Mouse (Mus musculus): ENCODE data around the gene Iqcd.
A peak's percentile ranks its signal among the peaks of the same experiment; 100 is the strongest.

Iqcd gene

DNA sequence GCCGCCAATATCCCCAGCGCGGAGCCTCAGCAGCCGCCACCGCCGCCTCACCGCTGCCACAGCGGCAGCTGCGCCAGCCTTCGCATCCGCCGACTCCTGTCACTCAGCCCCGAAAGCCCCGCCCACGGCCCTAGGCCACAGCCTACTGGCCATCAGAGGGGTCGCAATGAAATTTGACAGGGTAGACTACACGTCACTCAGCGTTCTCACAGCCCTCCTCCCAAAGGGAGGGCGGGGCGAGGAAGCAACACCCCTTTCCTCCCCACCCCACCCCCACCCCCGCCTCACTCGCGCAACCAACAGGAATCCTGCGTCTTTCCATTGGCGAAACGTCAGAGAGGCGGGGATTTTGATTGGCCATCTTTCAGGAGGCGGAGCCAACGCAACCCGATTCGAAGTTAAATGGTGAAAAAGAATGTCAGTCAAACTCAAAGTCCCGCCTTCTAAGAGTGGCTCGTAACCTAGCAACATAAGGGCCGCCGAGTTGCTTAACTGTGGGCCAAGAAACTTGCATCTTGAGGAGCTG, at the start of gene Iqcd, which contains the start of gene Tpcn1:
Iqcd (plus strand) TSS at position 448 of the 526 bp plus-strand sequence.
Tpcn1 (minus strand) TSS at position 105 of the 526 bp plus-strand sequence.
- DNase-seq (ENCODE audit: low read depth): peak; percentile 100

DNA sequence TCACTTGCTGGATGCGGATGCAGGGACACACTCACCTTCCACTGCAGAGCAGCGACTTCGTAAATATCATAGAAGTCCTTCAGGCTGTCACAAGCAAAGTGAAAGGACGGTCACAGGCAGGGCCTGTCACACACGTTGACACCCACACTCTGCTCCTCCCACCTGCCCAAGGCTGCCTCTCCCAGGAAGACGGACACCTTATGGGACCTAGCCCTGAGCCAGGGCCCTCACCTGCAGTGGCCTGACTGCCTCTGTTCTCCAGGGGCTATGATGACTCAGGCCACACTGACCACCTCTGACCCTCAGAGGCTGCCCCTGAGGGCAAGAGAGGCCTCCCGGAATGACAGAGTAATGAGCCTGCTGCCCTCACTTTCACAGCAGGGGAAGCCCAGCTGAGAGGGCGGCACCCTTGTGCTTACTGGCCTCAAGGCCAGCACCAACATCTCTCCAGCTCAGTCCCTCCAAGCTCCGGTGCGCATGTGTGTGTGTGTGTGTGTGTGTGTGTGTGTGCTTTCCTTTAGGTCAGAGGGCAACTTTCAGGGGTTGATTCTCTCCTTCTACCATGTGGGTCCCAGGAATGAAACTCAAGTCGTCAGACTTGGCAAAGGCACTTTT, 40.5 kb upstream of the Iqcd start:
- no peak for DNase-seq (ENCODE audit: low read depth)

DNA sequence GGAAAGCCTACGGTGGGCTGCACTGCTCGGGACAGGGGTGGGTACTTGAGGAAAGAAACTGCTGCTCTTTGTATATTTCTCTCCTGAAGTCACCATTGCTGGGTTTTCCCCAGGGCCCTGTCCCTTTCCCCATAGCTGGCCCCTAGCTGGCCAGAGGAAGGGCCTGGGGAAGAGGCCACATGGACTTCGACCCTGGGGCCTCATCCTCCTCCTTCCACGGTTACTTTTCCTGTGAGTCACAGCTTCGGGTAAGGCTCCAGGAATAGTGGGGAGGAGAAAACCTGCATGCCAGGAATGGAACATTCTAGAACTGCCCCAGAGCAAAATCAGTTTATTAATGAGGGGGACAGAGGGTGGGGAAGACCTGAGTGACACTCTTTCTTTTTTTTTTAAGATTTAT, 38.7 kb upstream of the Iqcd start:
- DNase-seq (ENCODE audit: low read depth): no peak

DNA sequence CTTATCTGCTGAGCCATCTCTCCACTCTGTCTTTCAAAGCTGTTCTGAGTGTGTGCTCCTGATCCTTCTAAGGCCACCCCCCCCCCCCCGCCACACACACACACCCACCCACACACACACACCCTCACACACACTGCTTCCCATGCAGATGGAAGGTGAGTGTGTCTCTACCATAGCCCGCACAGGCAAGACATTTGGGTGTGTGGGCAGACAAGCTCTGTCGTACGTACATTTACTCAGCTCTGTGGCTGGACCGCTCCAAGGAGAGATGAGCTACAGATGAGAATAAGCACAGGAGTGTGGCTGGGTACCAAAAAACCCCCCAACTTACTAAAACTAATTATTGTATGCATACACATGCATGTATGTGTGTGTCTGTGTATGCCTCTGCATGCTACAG, 38.1 kb upstream of the Iqcd start:
- no peak for DNase-seq (ENCODE audit: low read depth)

DNA sequence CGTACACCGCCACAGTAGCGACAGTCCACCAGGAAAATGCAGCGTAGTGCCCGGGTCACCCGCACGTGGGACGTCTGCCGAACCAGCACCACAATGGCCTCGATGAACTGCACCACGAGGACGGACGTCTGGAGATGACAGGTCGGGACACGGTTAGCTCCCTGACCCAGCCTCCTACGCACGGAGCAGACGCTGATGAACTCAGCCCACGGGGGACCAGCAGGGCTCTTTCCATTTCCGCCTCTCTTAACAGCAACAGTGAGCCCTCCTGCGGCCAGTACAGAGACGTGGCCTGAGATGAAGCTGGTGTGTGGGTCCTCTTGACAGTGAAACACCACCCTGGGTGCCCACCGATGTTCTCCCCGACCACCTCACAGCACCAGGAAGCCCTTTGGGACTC, 32.9 kb upstream of the Iqcd start:
- no peak for DNase-seq (ENCODE audit: low read depth)

DNA sequence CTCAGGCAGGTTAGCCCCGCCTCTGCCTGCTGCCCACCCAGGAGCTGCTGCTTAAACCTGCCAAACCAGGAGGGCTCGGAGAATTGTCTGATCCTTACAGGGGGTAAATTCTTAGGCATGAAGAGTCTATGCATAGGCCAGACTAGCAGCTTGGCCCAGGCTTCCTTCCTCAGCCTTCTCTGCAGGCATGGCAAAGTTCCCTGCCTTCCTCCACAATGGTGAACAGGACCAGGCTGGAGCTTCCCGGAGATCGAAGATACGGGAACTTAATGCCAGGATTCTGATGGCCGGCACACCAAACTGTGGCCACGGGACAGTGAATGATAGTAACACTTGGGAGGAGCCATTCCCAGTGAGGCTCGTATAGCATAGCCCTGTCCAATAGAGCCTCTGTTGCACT, 30.8 kb upstream of the Iqcd start:
- DNase-seq (ENCODE audit: low read depth): no peak

DNA sequence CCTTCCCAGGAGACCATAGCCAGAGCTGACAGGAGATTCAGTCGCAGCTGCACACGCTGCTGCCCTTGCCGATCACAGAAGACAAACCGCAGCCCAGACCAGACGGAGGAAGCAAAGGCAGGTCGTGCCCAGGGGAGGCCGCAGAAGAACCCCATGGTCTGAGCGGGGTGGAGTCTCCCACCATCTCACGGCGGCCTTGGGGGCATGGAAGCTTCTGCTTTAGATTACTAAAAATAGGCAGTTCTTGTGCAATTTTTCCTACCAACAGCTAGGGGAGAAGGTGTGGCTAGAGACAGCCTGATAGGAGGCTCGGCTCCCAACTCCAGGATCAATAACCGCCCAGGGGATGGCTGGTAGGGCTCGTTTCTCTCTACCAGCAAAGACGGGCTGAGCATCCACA, 30.1 kb upstream of the Iqcd start:
- DNase-seq (ENCODE audit: low read depth): no peak

DNA sequence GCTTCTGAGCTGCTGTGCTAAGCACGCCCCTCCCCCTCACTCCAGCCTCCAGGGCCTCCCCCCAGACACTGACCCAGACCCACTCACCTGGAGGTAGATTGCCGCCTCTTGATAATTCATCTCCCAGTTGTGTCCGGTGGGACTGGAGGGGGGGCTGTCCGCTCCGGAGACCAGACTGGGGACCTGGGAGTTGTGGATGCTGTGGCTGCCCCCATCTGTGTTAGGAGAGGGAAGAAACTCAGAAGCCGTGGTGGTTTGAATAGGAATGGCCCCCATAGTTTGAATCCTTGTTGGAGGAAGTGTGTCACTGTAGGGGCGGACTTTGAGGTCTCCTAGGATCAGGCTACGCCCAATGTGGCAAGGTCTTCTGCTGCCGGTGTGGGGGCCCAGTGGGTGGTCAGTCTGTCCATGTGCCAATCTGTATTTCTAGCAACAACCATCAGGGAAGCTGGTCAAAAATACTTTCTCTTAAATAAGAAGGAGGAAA, 28.6 kb upstream of the Iqcd start:
- DNase-seq (ENCODE audit: low read depth): no peak

DNA sequence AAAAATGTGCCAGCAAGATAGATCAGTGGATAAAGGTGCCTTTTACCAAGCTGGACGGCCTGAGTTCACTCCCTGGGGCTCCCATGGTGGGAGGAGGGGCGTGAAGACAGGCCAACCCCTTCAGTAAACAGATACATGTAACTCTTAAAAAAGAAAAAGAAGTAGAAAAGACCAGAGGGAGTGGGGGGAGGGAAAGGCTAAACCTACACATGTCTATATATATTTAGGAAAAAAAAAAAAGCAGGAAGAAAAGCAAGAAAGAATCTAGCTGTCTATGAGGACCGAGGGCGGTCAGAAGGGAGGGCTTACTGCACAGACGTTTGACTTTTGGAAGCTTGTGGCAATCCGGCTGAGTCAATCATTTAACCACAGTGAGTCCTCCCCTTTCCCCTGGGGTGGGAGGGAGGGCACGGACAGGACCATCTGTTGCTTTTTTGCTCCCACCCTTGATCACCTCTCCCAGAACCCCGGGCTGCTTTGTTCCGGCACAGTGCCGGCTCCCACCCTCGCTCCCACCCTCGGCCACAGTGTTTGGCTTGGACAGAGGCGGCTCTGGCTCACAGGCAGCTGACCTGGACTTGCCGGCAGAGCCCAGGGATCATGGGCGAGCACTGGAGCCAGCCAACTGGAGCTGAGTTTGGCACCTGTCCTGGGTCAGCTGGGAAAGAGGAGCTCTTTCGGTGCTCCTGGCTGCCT, 28.1 kb upstream of the Iqcd start:
- no peak for DNase-seq (ENCODE audit: low read depth)

DNA sequence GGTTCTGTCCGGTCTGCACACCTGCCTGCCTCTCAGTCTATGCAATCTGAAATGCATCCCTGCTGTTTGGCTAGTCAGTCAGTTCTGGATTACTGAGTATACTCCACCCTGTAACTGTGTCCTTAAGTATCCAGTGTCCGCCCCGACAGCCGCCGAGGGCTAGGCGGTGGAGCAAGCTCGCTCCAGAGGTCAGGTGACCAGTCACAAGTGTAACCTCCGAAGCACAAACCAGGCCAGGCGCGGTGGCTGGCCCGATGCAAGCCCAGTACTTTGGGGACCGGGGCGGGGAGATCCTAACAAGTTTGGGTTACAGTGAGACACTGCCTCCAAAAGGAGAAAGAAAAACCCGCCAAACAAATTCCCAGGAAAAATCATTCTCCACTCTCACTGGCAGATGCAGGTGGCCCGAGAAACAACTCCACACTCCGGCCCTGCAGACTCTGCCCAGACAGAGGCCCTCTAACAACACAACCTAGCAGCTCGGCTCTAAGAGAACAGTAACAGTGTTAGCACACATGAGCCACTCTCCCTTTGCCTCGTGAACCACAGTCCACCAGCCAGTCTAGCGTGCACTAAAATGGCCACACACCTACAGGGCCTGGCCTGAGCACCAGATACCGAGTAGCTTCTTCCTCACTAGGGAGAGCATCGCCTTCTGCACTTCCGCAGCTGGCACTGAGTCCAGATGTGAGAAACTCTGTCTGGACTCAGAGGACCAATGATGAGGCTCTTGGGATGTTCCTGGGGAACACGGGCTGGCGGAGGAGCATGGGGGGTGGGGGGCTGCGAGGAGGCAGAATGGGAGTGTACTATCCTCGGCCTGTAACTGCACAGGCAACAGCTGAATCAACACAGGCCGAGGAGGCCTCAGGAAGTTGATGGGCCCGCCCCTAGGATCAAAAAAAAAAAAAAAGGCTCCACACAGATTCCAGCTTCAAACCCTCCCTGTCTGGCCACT, 25.6 kb upstream of the Iqcd start:
- no peak for DNase-seq (ENCODE audit: low read depth)

DNA sequence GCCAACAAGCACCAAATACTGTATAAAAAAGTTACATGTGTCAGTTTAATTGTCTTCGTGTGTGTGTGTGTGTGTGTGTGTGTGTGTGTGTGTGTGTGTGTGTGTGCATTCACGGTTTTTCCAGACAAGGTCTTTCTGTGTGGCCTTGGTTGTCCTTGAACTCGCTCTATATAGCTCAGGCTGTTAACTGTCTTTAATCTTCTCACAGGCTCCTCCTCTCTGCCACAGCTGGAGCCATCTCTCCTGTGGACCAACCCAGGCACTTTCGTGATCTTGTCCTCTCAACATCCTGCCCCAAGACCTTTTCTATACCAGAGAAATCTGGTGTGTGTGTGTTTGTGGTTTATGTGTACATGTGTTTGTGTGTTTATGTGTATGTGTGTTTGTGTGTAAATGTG, 24.9 kb upstream of the Iqcd start:
- DNase-seq (ENCODE audit: low read depth): no peak

DNA sequence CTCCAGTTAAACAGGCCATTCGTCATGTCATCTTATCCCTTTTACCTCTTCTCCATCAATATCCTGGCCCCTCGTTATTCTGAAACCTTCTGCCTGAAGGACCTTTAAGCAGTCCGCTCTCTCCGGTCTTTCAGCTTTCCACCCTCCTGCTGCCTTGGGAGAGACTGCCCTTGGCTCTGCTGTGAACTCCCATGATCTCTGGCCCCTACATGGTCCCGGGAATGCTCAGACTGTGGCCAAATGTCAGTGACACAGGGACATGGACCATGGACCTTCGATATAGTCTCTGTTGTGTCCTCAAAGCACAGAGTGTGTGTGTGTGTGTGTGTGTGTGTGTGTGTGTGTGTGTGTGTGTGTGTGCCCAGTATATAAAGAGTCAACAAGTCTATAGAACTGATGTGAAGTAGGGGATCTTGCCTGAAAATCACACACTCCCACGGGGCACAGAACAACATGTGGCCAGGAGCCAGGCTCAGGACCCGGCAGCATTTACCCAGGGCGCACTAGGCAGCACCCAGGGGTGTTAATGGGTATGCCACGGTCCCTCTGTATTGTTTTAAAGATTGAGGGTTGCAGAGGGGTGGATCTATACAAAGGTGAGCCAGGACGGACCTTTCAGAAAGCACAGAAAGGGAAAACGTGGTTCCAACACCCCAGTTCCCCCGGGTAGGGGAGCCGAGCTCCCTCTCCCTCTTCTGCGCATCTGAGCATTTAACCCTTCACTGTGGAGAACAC, 23.5 kb upstream of the Iqcd start:
- no peak for DNase-seq (ENCODE audit: low read depth)

DNA sequence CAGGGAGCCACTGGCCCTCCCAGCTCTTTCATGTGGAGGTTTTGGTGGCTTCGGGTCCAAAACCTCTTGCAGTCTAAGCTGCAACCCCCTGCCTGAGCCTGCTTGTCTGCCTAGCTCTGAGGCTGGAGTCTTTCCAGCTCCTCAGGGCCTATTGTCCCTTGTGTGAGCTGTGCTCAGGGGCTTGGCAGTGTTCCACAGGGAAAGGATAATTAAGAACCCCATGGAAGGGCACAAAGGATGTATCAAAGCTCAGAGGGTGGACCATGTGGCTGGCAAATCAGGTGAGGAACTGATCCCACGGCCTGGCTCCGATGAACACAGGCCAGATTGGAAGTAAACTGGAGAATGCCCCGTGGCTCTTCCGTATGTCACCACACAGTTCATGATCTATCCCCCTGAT, 22.7 kb upstream of the Iqcd start:
- DNase-seq (ENCODE audit: low read depth): no peak

DNA sequence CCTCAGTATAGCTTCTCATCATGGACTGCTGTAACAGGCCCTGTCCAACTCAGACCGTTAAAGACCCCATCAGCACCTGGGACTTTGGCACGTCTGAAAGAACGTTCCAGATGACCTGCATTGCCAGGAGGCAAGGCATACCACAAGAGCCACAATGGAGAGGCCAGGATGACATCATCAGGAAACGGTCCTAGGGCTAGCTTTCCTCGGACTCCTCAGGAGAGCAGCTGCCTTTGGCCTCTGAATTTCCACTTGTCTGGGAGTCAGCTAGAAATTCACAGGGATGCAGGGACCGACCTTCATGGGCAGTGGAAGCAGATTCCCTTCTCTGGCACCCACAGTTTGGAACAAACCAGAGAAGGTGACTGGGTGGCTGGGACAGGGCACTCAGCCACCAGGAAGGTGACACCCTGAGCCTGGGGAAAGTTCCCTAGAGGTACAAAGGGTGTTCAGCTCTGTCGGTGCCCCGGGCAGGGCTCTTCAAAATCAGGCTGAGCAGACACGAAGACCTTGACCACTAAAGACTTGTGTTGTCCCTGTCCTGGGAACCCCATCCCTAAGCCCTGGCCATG, 22.0 kb upstream of the Iqcd start:
- no peak for DNase-seq (ENCODE audit: low read depth)

DNA sequence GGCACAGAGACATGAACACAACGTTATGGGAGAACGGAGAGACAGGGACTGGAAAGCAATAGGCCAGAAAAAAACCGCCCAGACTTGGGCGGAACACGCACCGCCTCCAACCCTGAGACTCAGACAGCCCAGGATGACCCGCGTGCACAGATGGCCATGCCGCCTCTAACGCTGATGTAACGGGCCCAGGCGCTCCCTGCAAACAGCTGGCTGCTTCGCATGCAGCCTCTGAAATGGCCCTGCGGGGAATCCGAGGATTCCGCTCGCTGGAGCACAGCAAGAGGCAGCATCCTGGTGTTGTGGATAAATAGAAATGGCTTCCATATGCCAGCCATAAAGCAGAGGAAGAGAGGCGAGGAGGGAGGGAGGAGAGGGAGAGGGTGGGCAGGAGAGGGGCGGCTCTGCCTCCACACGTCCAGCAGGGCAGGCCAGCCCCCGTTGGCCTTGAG, 21.5 kb upstream of the Iqcd start:
- no peak for DNase-seq (ENCODE audit: low read depth)

DNA sequence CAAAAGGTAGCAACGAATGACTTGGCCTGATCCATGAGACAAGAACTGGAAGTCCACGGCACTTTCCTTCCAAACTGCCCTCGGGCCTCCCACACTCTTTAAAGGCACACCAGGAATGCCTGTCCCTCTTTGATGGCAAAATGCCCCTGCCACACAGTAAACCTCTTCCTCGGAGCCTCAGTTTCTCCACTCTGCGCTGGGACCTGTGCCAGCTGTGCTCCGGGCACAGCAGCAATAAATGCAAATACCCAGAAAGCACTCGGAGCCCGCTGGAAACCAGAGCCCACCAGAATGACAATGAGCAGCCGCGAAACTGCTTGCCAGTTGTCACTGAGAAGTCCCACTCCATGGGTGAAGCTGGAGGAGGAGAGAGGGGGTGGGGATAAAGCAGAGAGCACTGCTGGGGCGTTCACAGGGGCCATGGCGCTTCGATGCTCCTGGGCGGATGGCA, 21.0 kb upstream of the Iqcd start:
- DNase-seq (ENCODE audit: low read depth): no peak

DNA sequence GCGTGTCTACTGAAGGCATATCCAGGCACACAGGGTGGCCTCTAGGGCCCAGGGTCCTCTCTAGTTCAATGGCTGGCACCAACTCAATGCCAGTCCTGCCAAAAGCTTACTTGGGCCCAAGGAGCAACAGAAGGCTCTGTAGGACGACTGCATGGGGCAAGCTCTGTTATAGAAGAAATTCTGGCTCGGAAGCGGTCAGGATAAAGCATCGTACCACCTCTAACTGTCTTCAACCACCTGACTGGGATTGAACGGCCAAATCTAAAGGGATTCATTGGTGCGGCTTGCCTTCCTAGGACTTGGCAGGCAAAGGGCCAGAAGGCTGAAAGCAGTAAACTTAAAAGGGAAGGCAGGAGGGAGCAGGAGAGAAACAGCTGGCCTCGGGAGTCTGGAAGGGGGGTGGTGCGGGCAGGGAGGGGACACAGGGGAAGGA, 20.5 kb upstream of the Iqcd start:
- no peak for DNase-seq (ENCODE audit: low read depth)

DNA sequence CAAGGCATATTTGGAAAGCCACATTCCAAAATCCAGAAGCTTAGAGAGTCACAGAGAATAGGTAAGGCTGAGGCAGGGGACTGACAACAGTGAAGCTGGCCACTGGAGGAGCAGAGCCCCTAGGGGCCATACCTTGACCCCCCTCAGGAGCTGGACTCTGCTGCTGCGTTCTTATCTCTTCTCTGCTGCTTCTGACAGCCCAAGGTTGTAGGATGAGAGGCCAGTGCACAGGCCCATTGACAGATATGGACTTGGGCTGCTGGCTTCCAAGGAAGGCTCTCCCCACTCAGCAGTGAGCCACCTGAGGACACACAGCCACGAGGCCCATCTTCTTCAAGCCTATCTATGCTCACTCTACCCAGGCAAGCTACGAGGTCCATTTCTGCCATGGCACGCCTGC, 19.9 kb upstream of the Iqcd start:
- DNase-seq (ENCODE audit: low read depth): no peak

DNA sequence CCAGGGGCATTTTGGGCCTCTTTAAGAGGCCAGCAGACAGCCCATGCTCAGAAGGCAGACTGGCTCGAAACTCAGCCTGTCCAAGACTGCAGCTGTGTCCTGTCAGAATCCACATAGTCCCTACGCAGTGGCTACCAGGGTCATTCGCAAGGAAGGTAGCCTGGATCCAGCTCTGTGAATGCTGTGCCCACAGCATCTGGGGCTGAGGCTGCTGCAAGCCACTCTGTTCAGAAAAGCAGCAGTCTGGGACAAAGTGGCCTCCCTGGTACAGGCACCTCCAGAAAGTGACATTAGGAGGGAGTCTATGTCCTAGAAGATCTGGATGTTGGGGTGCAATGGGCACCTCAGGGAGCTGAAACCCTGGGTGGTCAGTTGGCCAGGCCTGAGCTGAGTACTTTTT, 19.0 kb upstream of the Iqcd start:
- DNase-seq (ENCODE audit: low read depth): no peak

DNA sequence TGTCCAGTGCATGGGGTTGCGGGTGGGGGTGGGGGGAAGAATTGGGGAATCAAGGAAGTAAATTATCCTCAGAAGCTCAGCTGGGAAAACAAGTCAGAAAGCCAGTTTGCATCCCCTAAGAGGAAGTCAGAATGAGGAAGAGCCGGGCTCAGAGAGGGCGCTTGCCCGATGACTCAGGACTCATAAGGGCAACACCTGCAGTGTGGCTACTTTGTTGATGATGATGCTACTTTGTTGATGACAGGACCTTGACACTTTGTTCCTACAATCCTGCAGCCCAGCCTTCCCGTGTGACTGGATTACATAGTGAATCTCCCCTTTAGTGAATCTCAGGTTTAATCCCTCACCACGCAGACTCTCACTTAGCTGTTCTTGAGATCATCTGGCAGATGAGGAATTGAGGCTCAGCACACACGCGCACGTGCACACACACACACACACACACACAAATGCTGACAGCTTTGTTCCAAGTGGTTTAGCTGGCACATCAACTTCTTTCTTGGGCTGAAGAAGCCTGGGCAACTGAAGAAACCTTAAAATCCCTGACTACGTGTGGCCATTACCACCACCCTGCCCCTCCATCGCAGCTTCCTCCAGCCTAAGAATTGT, 18.4 kb upstream of the Iqcd start:
- DNase-seq (ENCODE audit: low read depth): no peak
